Mouse (Mus musculus): ENCODE measurements at regions not wholly inside any gene's neighbourhood (a gene's known extent, or its start where the extent isn't known, plus 50 kb on each side); places are given as distances from the start of the nearest gene placed in this dataset.
"Not testable (repeated sequence)": the region's sequence is repeated elsewhere in the genome, so short reads cannot be mapped to it uniquely, and the experiment has no call there.

DNA sequence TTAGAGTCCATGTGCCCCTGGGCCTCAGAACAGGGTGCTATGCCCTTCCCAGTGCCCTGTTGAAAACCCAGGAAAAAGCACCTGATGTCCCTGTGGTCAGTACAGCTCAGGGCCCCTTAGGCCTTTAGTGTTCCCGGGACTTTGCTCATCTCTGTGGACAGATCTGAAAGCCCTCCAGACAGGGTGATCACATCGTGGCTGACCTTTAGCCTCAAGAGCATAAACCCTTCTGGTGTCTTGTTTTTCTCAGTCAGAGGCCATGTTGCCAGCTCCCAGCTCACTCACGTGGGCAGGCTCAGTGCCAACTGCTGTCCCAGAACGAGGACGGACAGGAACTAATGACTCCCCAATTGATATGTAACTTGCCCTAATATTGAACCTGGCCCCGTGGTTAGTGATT, 275.8 kb upstream of the Maf start:
- Histone ChIP-seq H3K36me3 (ENCODE audit: control insufficient read depth, insufficient read depth, low read length, poor library complexity, severe bottlenecking) (no peaks in the 10 kb centered on the region), H3K27me3 (ENCODE audit: control insufficient read depth, insufficient read depth, low read length, poor library complexity, severe bottlenecking) (no peaks in the 10 kb centered on the region)
- no peak for DNase-seq (ENCODE audit: low read depth, low spot score)

DNA sequence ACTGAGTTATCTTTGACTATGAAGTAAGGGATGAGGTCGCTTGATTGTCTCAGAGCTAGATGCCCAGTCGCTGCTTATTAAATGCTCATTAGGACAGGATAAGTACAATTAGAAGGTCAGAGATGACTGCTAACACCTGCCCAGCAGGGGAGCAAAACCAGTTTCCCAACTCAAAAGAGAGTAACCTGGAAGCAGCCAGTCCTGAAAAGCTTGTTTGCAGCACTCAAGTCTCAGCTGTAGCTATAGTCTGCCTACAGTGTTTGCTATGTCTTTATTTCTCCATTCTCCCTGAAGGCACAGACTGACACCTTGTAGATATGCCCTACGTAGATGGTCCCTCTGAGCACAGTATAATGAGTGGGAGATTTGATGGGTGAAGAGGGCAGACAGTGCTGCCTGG, 274.7 kb upstream of the Maf start:
- no peak for DNase-seq (ENCODE audit: low read depth, low spot score)
- Histone ChIP-seq H3K36me3 (ENCODE audit: control insufficient read depth, insufficient read depth, low read length, poor library complexity, severe bottlenecking) (no peaks in the 10 kb centered on the region), H3K27me3 (ENCODE audit: control insufficient read depth, insufficient read depth, low read length, poor library complexity, severe bottlenecking) (no peaks in the 10 kb centered on the region)

DNA sequence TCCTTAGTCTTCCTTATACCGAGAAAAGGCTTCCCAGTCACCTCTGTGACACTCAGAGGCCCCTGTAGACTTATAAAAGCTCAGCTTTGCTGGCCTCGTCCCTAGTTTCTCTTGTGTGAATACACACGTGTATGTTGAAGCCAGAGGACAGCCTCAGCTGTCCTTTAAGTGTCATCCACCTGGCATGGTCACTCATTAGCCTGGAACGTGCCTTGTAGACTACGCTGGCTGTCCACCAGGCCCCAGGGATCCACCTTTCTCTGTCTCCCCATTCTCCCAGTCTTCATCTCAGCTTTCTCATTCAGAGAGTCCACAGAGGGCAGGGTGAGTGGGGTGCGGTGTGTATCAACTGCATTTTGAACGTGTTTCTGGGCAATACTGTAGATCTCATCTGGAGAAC, 273.8 kb upstream of the Maf start:
- Histone ChIP-seq H3K27me3 (ENCODE audit: control insufficient read depth, insufficient read depth, low read length, poor library complexity, severe bottlenecking) (no peaks in the 10 kb centered on the region), H3K36me3 (ENCODE audit: control insufficient read depth, insufficient read depth, low read length, poor library complexity, severe bottlenecking) (no peaks in the 10 kb centered on the region)
- no peak for DNase-seq (ENCODE audit: low read depth, low spot score)

DNA sequence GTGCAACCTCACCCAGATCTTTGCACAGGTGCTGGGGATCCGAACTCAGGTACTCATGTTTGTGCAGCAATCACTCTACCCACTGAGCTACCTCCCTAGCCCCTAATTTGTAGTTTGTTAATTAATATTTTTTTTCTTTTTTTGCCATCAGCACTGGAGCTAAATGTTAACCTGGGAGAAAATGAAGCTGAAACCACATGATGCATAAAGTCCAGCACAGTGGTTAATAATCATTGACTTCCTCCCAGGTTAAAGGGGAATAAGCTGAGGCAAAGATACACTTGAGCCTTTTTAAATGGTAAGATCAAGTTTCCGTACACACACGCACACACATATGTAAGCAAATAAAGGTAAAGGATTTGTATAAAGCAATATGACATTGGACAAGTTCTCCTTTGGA, 273.0 kb upstream of the Maf start:
- no peaks in the 10 kb centered on the region for H3K36me3 ChIP-seq (ENCODE audit: control insufficient read depth, insufficient read depth, low read length, poor library complexity, severe bottlenecking)
- no peaks in the 10 kb centered on the region for H3K27me3 ChIP-seq (ENCODE audit: control insufficient read depth, insufficient read depth, low read length, poor library complexity, severe bottlenecking)
- no peak for DNase-seq (ENCODE audit: low read depth, low spot score)

DNA sequence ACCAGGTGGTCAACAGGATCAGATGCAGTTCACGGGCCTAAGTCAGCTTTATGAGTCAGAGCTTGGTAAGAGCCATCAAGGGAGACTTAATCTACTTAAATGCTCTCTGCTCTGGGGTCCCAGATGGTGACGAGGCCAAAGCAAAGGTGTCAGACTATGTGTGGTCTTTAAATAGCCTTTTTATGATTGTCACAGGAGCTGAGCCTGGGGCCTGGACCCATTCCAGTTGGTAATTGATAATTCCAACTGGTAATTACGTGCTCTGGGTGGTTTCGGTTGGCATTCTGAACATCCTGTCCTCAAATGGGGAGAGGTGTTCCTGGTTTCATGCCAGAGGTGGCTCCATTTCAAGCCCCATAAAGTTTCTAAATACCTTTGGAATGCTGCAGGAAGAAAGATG, 269.6 kb upstream of the Maf start:
- no peaks in the 10 kb centered on the region for H3K36me3 ChIP-seq (ENCODE audit: control insufficient read depth, insufficient read depth, low read length, poor library complexity, severe bottlenecking)
- DNase-seq (ENCODE audit: low read depth, low spot score) = no peak

DNA sequence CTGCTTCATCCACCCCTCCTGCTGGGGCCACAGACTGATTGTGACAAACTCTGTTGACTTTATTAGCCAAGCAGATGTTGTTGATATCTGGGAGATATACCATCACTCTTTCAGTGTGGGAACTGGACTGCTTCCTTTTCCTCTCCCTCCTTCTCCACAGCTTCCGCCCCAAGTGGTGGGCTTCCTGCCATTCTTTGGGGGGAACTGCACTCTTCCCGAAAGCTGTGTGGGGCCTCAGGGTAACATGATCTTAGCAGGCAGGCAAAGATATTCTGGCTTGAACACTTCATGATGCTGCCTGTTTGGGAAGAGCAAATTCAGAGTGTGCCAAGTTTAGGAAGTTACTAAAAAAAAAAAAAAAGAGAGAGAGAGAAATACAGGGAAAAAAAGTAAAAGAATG, 267.1 kb upstream of the Maf start:
- DNase-seq (ENCODE audit: low read depth, low spot score) = no peak
- Histone ChIP-seq H3K27me3 (ENCODE audit: control insufficient read depth, insufficient read depth, low read length, poor library complexity, severe bottlenecking) (no peaks in the 10 kb centered on the region), H3K36me3 (ENCODE audit: control insufficient read depth, insufficient read depth, low read length, poor library complexity, severe bottlenecking) (no peaks in the 10 kb centered on the region)

More for the DNA sequence above, 269.6 kb upstream of the Maf start:
- no peaks in the 10 kb centered on the region for H3K27me3 ChIP-seq (ENCODE audit: control insufficient read depth, insufficient read depth, low read length, poor library complexity, severe bottlenecking)

DNA sequence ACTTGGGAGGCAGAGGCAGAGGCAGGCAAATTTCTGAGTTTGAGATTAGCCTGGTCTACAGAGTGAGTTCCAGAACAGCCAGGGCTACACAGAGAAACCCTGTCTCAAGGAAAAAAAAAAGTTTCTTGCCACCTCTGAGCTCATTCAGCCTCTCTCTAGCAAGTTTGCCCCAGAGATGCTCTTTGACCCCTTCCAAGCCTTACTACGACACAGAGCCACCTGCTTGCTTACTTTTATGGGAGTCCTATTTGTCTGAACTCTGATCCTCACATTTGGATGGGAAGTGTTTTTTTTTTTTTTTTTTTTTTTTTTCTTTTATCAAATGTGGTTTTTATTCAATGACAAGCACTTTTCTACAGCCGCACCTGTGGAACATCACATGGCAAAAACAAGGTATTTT, 263.8 kb upstream of the Maf start:
- not testable (repeated sequence) for H3K27me3 ChIP-seq (ENCODE audit: control insufficient read depth, insufficient read depth, low read length, poor library complexity, severe bottlenecking); H3K36me3 ChIP-seq (ENCODE audit: control insufficient read depth, insufficient read depth, low read length, poor library complexity, severe bottlenecking); DNase-seq (ENCODE audit: low read depth, low spot score)

DNA sequence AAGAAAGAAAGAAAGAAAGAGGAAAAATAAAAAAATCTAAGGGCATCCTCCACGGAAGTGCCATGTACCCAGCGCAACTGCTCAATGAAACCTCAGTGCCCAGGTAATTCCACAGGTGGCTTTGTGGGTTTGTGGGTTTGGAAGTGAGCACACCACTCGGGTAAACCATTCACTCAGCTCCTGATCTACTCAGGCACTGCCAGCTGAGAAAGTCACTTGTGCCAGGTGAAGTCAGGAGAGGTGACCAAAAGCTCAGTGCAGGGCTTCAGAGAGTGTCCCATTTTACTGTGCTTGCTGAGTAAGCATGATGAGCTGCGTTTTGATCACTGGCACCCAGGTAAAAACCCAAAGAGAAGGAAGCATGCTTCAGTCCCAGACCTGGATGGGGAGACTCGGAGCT, 260.5 kb upstream of the Maf start:
- no peaks in the 10 kb centered on the region for H3K36me3 ChIP-seq (ENCODE audit: control insufficient read depth, insufficient read depth, low read length, poor library complexity, severe bottlenecking)
- H3K27me3 ChIP-seq (ENCODE audit: control insufficient read depth, insufficient read depth, low read length, poor library complexity, severe bottlenecking) = 0 out of 2 replicates have a peak, but pooled peaks cover 2% of the 10 kb centered on the region
- no peak for DNase-seq (ENCODE audit: low read depth, low spot score)

DNA sequence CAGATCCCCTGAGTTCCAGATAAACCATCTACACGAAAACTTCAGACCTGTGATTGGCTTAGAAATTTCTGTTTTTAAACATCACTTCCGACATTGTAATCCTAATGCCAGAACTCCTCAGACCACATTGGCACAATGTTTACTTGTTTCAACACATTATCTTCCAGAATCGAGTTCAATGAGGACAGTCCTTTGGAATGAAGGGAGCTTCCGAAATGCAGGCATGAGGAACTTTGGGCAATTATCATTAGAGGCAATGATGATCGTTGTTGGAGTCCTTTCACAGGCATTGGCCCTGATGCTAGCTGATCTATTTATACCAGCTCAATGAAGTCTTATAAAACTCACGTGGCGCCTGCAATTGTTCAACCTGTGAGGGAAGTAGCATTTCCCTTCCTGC, 258.4 kb upstream of the Maf start:
- no peak for DNase-seq (ENCODE audit: low read depth, low spot score)
- H3K27me3 ChIP-seq (ENCODE audit: control insufficient read depth, insufficient read depth, low read length, poor library complexity, severe bottlenecking) = 0 out of 2 replicates have a peak, but pooled peaks cover 2% of the 10 kb centered on the region
- H3K36me3 ChIP-seq (ENCODE audit: control insufficient read depth, insufficient read depth, low read length, poor library complexity, severe bottlenecking) = no peaks in the 10 kb centered on the region

DNA sequence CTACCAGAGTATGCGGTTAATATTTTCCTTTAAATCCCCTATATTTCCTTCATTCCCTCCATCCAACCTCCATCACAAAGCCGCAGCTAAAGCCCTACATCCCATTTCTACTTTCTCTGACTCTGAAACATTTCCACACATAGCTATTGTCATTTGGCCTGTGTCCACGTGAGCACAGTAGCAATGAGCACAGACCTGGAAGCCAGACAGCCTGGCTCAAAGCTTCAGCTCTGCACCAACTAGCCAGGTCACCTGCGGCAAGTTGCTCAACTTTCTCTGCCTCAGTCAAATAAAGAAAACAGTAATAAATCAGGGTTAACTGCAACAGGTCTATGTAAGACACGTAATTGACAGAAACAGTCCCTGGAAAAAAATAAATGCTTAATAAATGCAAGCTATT, 247.8 kb upstream of the Maf start:
- no peak for DNase-seq (ENCODE audit: low read depth, low spot score)
- Histone ChIP-seq H3K36me3 (ENCODE audit: control insufficient read depth, insufficient read depth, low read length, poor library complexity, severe bottlenecking) (no peaks in the 10 kb centered on the region), H3K27me3 (ENCODE audit: control insufficient read depth, insufficient read depth, low read length, poor library complexity, severe bottlenecking) (no peaks in the 10 kb centered on the region)

DNA sequence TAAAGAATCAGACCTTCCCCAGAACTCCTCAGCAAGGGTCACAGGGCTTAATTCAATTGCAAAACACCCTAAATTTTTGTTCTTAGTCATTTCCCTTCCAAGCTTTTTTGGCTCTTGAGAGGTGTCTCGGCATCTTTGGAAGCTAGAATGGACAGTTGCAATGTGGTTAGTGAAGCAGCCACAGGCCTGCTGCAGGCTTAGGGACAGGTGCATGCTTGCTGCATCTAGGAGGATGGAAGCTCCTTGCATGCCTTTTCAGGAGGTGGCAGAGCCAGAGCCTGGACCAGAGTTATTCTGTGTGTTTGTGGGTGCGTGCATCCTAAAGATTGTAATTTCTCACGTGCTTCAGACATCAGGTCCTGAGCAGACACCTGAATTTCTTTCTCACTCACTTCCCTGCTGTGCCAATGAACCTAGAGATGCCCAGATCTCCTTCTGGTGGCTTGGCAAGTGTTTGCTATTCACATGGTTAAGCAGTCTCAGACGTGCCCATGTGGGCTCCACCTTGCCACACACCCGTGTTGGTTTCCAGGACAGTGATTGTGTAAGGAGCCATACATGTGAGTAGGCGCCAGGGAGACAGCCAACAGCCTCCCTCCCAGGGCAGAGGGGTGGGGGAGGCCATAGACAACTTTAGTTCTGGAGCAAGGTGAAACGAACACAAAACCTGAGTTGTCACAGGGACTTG, 246.3 kb upstream of the Maf start:
- Histone ChIP-seq H3K36me3 (ENCODE audit: control insufficient read depth, insufficient read depth, low read length, poor library complexity, severe bottlenecking) (no peaks in the 10 kb centered on the region), H3K27me3 (ENCODE audit: control insufficient read depth, insufficient read depth, low read length, poor library complexity, severe bottlenecking) (no peaks in the 10 kb centered on the region)
- DNase-seq (ENCODE audit: low read depth, low spot score) = no peak

DNA sequence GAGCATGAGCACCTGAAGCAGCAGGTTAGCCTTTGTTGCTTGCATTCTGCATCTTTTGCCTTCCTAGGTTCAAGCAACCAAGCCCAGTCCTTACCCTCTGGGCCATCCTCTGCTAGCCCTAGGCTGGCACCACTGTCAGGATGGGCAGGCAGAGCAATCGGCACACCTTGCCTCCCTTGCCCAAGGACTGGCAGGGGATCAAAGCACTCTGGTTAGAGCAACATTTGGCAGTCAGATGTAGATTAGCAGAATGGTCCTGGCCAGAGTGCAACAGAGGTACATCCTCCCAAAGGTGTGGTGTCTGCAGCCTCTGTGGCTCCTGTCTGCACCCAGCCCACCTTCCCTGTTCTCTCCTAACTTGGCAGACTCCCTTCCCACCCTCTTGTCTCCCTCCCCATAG, 244.9 kb upstream of the Maf start:
- H3K36me3 ChIP-seq (ENCODE audit: control insufficient read depth, insufficient read depth, low read length, poor library complexity, severe bottlenecking) = no peaks in the 10 kb centered on the region

DNA sequence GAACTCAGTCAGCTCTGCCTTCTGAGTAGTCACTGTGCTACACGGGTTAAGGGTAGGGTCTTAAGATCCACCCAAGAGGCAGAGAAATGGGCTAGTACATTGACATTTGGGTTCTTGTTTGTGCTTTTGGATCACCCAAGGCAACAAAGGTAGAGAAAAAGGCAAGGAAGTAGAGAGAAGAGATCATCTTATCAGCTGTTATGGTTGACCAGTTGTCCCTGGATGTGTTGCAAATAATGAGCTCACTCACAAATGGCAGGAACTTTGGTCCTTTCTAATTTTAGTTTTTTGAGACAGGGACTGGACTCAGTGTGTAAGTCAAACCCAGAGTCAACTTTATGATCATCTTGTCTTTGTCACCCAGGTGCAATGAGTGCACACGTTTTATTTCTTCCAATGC, 241.3 kb upstream of the Maf start:
- no peak for DNase-seq (ENCODE audit: low read depth, low spot score)
- no peaks in the 10 kb centered on the region for H3K27me3 ChIP-seq (ENCODE audit: control insufficient read depth, insufficient read depth, low read length, poor library complexity, severe bottlenecking)
- no peaks in the 10 kb centered on the region for H3K36me3 ChIP-seq (ENCODE audit: control insufficient read depth, insufficient read depth, low read length, poor library complexity, severe bottlenecking)

More for the DNA sequence above, 244.9 kb upstream of the Maf start:
- DNase-seq (ENCODE audit: low read depth, low spot score) = no peak
- H3K27me3 ChIP-seq (ENCODE audit: control insufficient read depth, insufficient read depth, low read length, poor library complexity, severe bottlenecking) = no peaks in the 10 kb centered on the region

DNA sequence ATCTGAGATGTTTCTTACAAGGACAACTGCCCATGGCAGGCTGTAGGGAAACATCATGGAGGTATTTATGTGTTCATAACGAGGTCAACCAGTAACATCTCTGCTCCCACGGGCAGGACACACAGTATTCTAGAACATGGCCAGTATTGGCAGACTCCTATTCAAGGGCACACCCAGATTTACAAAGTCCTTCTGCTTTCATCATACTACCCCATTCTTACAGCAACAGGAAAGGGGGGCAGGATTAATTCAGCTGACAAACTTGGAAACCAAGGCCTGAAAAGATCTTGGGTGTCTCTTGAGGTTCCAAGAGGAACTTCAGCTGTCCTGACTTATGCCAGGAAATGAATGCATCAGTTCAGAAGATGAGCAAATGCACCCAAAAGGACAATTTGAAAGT, 240.4 kb upstream of the Maf start:
- Histone ChIP-seq H3K36me3 (ENCODE audit: control insufficient read depth, insufficient read depth, low read length, poor library complexity, severe bottlenecking) (no peaks in the 10 kb centered on the region), H3K27me3 (ENCODE audit: control insufficient read depth, insufficient read depth, low read length, poor library complexity, severe bottlenecking) (no peaks in the 10 kb centered on the region)
- DNase-seq (ENCODE audit: low read depth, low spot score) = no peak

DNA sequence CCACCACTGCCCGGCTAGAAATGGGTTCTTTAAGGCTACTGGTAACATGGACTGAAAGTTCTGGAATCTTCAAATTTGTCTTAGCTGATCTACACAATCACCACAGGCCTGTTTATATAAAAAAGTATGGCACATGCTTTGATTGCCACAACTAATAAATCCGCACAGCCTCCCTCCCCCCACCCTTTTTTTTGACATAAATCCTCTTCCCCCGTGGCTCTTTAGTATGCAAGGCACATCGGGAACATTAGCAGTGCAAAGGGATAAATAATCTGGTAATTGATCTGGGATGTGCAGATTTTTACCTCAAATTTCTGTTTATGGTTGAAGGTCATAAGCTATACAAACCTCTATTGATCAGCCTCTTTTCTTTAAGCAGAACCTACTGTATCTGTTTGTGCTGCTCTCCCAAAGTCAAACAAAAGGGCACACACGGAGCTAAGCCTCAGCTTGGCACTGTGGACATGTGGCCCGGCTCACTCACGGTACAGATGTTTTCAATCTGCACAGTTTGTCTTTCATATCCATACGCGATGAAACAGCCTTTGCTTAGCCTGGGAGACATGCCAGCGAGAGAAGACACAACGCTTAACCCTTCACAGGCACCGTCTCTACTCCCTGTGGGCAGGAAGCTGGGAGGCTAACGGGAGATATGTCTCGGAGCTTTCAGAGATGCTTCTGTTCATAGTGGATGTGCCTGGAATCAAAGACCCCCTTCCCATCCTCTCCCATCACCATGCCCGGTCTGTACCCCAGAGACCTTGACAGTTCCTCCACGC, 235.3 kb upstream of the Maf start:
- Histone ChIP-seq H3K27me3 (ENCODE audit: control insufficient read depth, insufficient read depth, low read length, poor library complexity, severe bottlenecking) (no peaks in the 10 kb centered on the region), H3K36me3 (ENCODE audit: control insufficient read depth, insufficient read depth, low read length, poor library complexity, severe bottlenecking) (no peaks in the 10 kb centered on the region)
- no peak for DNase-seq (ENCODE audit: low read depth, low spot score)
